Mouse (Mus musculus): Measurements from ENCODE around the gene Slco1a5. TPM values are rescaled to one million over a fixed set of nuclear protein-coding genes. Genes with fewer than 3 reads are reported as not detected.

Gene Slco1a5
- polyA plus RNA-seq, 1 experiment from 2014 or later = not detected

DNA sequence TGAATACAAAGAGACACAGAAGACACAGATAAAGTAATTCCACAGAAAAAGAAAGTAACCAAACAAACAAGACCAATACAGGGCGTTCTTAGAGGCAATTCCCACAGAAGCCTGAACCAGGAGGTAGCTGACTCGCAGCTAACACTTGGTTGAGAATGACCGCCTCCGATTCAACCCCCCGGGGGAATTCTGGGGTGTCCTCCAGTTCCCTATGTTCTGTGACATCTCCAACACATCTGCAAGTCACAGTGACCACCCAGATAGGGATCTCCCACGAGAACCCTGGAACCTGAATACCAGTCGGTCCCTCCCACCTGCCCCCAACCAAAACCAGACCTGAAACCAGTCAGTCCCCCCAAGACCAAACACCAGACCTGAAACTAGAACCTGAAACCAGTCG, 128.5 kb downstream of the Slco1a5 start:
- Histone ChIP-seq H3K4me2 (ENCODE audit: low read depth, low read length) (no peak overlapping the region), H3K9me3 (ENCODE audit: low read length) (no peaks in the 10 kb centered on the region), H3K36me3 (replicated peaks; ENCODE audit: insufficient read depth, low read length) (no peaks in the 10 kb centered on the region), H3K27me3 (ENCODE audit: insufficient read depth, low read length) (no peaks in the 10 kb centered on the region), H3K4me3 (ENCODE audit: low read depth, low read length) (no peak overlapping the region), H3K9ac (replicated peaks) (no peak overlapping the region), H3K27ac (ENCODE audit: low read depth) (no peak overlapping the region), H3K4me1 (ENCODE audit: insufficient read depth) (no peaks in the 10 kb centered on the region; the same call in 1 of the 2 replicates)
- TF ChIP-seq EP300 (IDR thresholded peaks at IDR 0.05; ENCODE audit: low read depth) (no peak), CTCF (IDR thresholded peaks at IDR 0.05; ENCODE audit: low read depth) (no peak)
- ATAC-seq (no peak), DNase-seq (no peak)
- WGBS (ENCODE audit: insufficient replicate concordance) = 81% methylated on average over 8 of the region's 8 CpGs

DNA sequence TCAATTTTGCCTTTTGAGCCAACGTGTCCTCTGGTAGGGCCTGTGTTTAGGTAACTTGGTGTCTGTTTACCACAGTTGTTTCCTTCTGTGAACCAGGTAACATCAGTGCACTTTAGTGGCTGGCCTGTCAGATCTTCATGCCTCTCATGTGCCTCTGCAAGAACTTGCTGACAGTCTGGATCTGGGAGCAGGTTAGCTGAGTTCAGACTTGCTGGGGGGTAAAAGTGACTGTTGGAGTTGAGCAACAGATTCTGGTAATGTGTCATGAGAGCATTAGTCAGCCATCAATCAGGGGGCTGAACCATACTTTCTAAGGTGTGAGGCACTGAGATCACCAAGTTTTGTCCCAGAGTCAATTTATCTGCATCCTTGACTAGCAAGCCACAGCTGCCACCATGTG, 130.8 kb downstream of the Slco1a5 start:
- Histone ChIP-seq H3K4me1 (ENCODE audit: insufficient read depth) (no peaks in the 10 kb centered on the region; the same call in 1 of the 2 replicates), H3K27me3 (ENCODE audit: insufficient read depth, low read length) (no peaks in the 10 kb centered on the region), H3K36me3 (replicated peaks; ENCODE audit: insufficient read depth, low read length) (no peaks in the 10 kb centered on the region), H3K9ac (replicated peaks) (no peak overlapping the region), H3K4me3 (ENCODE audit: low read depth, low read length) (no peak overlapping the region), H3K27ac (ENCODE audit: low read depth) (no peak overlapping the region), H3K4me2 (ENCODE audit: low read depth, low read length) (no peak overlapping the region), H3K9me3 (ENCODE audit: low read length) (no peaks in the 10 kb centered on the region)
- TF ChIP-seq CTCF (IDR thresholded peaks at IDR 0.05; ENCODE audit: low read depth) = no peak
- no peak for TF ChIP-seq EP300 (IDR thresholded peaks at IDR 0.05; ENCODE audit: low read depth)
- DNase-seq = peak; percentile 16
- WGBS (ENCODE audit: insufficient replicate concordance) = 52% methylated on average over 1 of the region's 1 CpGs
- peak; percentile 81 for ATAC-seq

DNA sequence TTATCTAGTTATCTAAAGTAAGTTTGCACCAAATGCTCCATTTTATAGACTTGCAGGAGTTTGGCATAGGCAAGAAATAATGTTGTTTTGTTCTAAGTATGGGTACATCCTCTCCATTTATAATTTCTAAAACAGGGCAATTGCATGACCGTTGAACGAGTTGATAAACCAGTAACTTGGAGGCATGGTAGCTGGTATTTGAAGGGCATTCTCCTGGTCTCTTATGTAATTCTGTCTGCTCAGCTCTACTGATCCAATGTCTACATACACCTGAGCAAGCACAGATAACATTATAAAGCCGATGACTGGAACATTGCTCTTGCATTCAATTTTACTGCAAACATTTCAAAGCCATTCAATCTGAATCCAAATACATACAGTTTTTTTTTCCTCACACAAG, 135.4 kb downstream of the Slco1a5 start:
- H3K27me3 ChIP-seq (ENCODE audit: insufficient read depth, low read length) = no peaks in the 10 kb centered on the region
- H3K4me1 ChIP-seq (ENCODE audit: insufficient read depth) = no peaks in the 10 kb centered on the region; the same call in 1 of the 2 replicates
- H3K36me3 ChIP-seq (replicated peaks; ENCODE audit: insufficient read depth, low read length) = no peaks in the 10 kb centered on the region
- WGBS (ENCODE audit: insufficient replicate concordance) = 78% methylated on average over 3 of the region's 3 CpGs
- no peak overlapping the region for H3K4me3 ChIP-seq (ENCODE audit: low read depth, low read length)
- ATAC-seq (no peak), DNase-seq (no peak)
- no peak overlapping the region for H3K4me2 ChIP-seq (ENCODE audit: low read depth, low read length)
- H3K9me3 ChIP-seq (ENCODE audit: low read length) = no peaks in the 10 kb centered on the region
- TF ChIP-seq EP300 (IDR thresholded peaks at IDR 0.05; ENCODE audit: low read depth) (no peak), CTCF (IDR thresholded peaks at IDR 0.05; ENCODE audit: low read depth) (no peak)
- H3K9ac ChIP-seq (replicated peaks) = no peak overlapping the region
- no peak overlapping the region for H3K27ac ChIP-seq (ENCODE audit: low read depth)

DNA sequence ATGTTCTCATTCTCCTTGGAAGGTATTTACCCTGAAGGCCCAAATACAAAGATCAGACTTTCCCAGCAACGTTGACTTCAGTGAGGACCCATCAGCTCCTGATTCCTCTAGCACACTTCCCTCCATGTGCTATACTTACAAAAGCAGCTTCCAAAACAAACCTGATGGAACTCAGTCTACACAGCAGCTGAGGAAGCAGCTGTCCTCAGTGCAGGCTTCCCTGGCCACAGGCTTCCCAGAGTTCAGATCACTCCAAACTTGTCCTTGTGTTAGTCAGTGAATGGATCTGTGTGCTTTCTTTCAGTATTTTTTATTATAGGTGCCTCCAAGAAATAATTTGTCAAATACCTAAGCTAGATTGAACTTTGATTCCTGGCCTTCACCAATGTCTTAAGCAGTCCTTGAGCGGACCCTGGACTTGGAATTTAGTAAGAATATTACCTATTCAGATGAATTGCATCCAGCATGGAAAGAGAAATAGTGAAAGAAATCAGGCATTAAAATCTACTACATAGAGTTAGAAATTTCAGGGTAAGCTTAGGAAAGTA, 136.8 kb downstream of the Slco1a5 start:
- no peak overlapping the region for H3K9ac ChIP-seq (replicated peaks)
- 75% methylated on average over 2 of the region's 2 CpGs for WGBS (ENCODE audit: insufficient replicate concordance)
- H3K4me3 ChIP-seq (ENCODE audit: low read depth, low read length) = no peak overlapping the region
- ATAC-seq (no peak), DNase-seq (no peak)
- H3K36me3 ChIP-seq (replicated peaks; ENCODE audit: insufficient read depth, low read length) = no peaks in the 10 kb centered on the region
- no peaks in the 10 kb centered on the region for H3K27me3 ChIP-seq (ENCODE audit: insufficient read depth, low read length)
- no peak overlapping the region for H3K27ac ChIP-seq (ENCODE audit: low read depth)
- H3K9me3 ChIP-seq (ENCODE audit: low read length) = no peaks in the 10 kb centered on the region
- TF ChIP-seq CTCF (IDR thresholded peaks at IDR 0.05; ENCODE audit: low read depth) = no peak
- TF ChIP-seq EP300 (IDR thresholded peaks at IDR 0.05; ENCODE audit: low read depth) = no peak
- no peak overlapping the region for H3K4me2 ChIP-seq (ENCODE audit: low read depth, low read length)
- H3K4me1 ChIP-seq (ENCODE audit: insufficient read depth) = no peaks in the 10 kb centered on the region

Other genes with a start within 250 kb of the Slco1a5 start
- gene Slco1a6, start 114.5 kb downstream of the Slco1a5 start, polyA plus RNA-seq (2015; fragmentation: Nextera tagmentation; extraction: Ambion mirVana) = not detected in 2 replicates
- gene Iapp, start 24.6 kb downstream of the Slco1a5 start, polyA plus RNA-seq (2015; fragmentation: Nextera tagmentation; extraction: Ambion mirVana) = 1.0 TPM in 1 of 2 replicates, not detected in the other
- gene Pyroxd1, start 22.7 kb upstream of the Slco1a5 start, polyA plus RNA-seq (2015; fragmentation: Nextera tagmentation; extraction: Ambion mirVana) = 11.0 and 11.7 TPM in 2 replicates
- gene Recql, start 64.1 kb upstream of the Slco1a5 start, polyA plus RNA-seq (2015; fragmentation: Nextera tagmentation; extraction: Ambion mirVana) = 5.8 and 7.3 TPM in 2 replicates
- 15.9 and 18.0 TPM in 2 replicates for gene Golt1b, start 64.2 kb upstream of the Slco1a5 start, polyA plus RNA-seq (2015; fragmentation: Nextera tagmentation; extraction: Ambion mirVana)
- 0.09 TPM in 1 of 2 replicates, not detected in the other for gene Spx, start 90.5 kb upstream of the Slco1a5 start, polyA plus RNA-seq (2015; fragmentation: Nextera tagmentation; extraction: Ambion mirVana)
- gene Gys2, start 150.1 kb upstream of the Slco1a5 start, polyA plus RNA-seq (2015; fragmentation: Nextera tagmentation; extraction: Ambion mirVana) = 90.8 and 92.7 TPM in 2 replicates
- 12.9 and 16.9 TPM in 2 replicates for gene Ldhb, start 185.0 kb upstream of the Slco1a5 start, polyA plus RNA-seq (2015; fragmentation: Nextera tagmentation; extraction: Ambion mirVana)
- gene Kcnj8, start 248.6 kb upstream of the Slco1a5 start, polyA plus RNA-seq (2015; fragmentation: Nextera tagmentation; extraction: Ambion mirVana) = 5.6 and 6.2 TPM in 2 replicates

Data from liver, postnatal 0 days (tissue).